Mouse (Mus musculus): ENCODE measurements around the gene Gm5795. TPM values are rescaled to one million over a fixed set of nuclear protein-coding genes. Genes with fewer than 3 reads are reported as not detected.
"Not testable (repeated sequence)": the region's sequence is repeated elsewhere in the genome, so short reads cannot be mapped to it uniquely, and the experiment has no call there.

Gene Gm5795
- total RNA-seq (2021): not detected

- intact Hi-C loops (cut with DNase I): not testable (repeated sequence)
These were observed at the start of gene Gm5795 for GRCm38 (mm10) chr14:3187955-3188354. Gm5795 (plus strand) TSS chr14:3188255.

GRCm38 (mm10) chr14:3208272-3209152 is 20.5 kb downstream of the Gm5795 start, which contains the start of gene D830030K20Rik:
D830030K20Rik (plus strand) TSS chr14:3208488.
- peak in 1 of 2 experiments; percentile 0 for DNase-seq (ENCODE audit: low spot score in 2 of 2)
- intact Hi-C loops (cut with DNase I): not testable (repeated sequence)

More at GRCm38 (mm10) chr14:3187955-3188354, at the start of gene Gm5795:
- DNase-seq (ENCODE audit: low spot score in 2 of 2): not testable (repeated sequence)

GRCm38 (mm10) chr14:3209367-3209766 is 21.3 kb downstream of the Gm5795 start:
- peak in 1 of 2 experiments; percentile 28 for DNase-seq (ENCODE audit: low spot score in 2 of 2)
- intact Hi-C loops (cut with DNase I): not testable (repeated sequence)

Other genes with a start within 250 kb of the Gm5795 start
- gene Gm2888, start 158.3 kb upstream of the Gm5795 start, total RNA-seq (2021): not detected
- under 1 TPM in 1 of 2 experiments, not detected in 1; 0.32 TPM for gene Gm2897, start 139.0 kb upstream of the Gm5795 start, total RNA-seq (2021)
- not detected for gene Gm10340, start 54.3 kb upstream of the Gm5795 start, total RNA-seq (2021)
- 1 to 10 TPM; 4.3 to 4.6 TPM for gene D830030K20Rik, start 20.2 kb downstream of the Gm5795 start, total RNA-seq (2021)
- gene Gm2956, start 144.4 kb downstream of the Gm5795 start, total RNA-seq (2021): 1 to 10 TPM in 1 of 2 experiments, not detected in 1; 1.9 TPM
- not detected for gene Gm10413, start 206.8 kb downstream of the Gm5795 start, total RNA-seq (2021)
- gene Gm10409, start 224.4 kb downstream of the Gm5795 start, total RNA-seq (2021): 1 to 10 TPM; 2.0 to 2.2 TPM
- gene Gm3005, start 239.8 kb downstream of the Gm5795 start, total RNA-seq (2021): under 1 TPM in 1 of 2 experiments, not detected in 1; 0.34 TPM

All from left cerebral cortex, postnatal 25 days (tissue).